13 mouse cellular contexts compared by ENCODE assay signal in genomic region chr11:88516596-88517485, GRCm38 (mm10).
DNase-seq lines count a peak whose midpoint lies in the region; ATAC-seq and TF ChIP-seq lines count a peak whose summit lies in the region.
"Had no signal": no experiment of that assay in that cellular context is flagged by ENCODE, and none has a peak within 500 bp of the region (broad histone marks: within the 10 kb centered on the region; RNA-seq: fewer than 3 reads in every experiment).

No protein-coding gene starts in this region.

- H3K36me3 ChIP-seq in embryonic facial prominence, embryonic 13.5 days: 0 out of 2 replicates have a peak, but pooled peaks cover 3% of the 10 kb centered on the region
- peaks cover 48% of the 10 kb centered on the region for H3K36me3 ChIP-seq in embryonic facial prominence, embryonic 10.5 days (replicated peaks)
- H3K36me3 ChIP-seq in kidney, postnatal 0 days (ENCODE audit: insufficient read depth, low read length): 0 out of 2 replicates have a peak, but pooled peaks cover 3% of the 10 kb centered on the region
- H3K36me3 ChIP-seq in heart, postnatal 0 days (replicated peaks; ENCODE audit: control insufficient read depth, insufficient read depth, low read length): no peaks in the 10 kb centered on the region; the same call in 1 of the 2 replicates
- H3K36me3 ChIP-seq in neural tube, embryonic 14.5 days (ENCODE audit: control insufficient read depth, insufficient read depth, low read length): no peaks in the 10 kb centered on the region

- WGBS in embryonic facial prominence, embryonic 13.5 days: 66% methylated on average over 12 of the region's 12 CpGs
- 73% methylated on average over 12 of the region's 12 CpGs for WGBS in embryonic facial prominence, embryonic 10.5 days
- 57% methylated on average over 12 of the region's 12 CpGs for WGBS in kidney, postnatal 0 days
- 34% methylated on average over 12 of the region's 12 CpGs for WGBS in heart, postnatal 0 days
- 64% methylated on average over 12 of the region's 12 CpGs for WGBS in neural tube, embryonic 14.5 days

- H3K27me3 ChIP-seq in embryonic facial prominence, embryonic 13.5 days: no peaks in the 10 kb centered on the region
- H3K27me3 ChIP-seq in embryonic facial prominence, embryonic 10.5 days (replicated peaks; ENCODE audit: low read depth, poor library complexity, severe bottlenecking): no peaks in the 10 kb centered on the region
- no peaks in the 10 kb centered on the region for H3K27me3 ChIP-seq in kidney, postnatal 0 days (ENCODE audit: insufficient read depth, low read length)
- no peaks in the 10 kb centered on the region for H3K27me3 ChIP-seq in heart, postnatal 0 days (ENCODE audit: control insufficient read depth, insufficient read depth, low read length)
- H3K27me3 ChIP-seq in neural tube, embryonic 14.5 days (ENCODE audit: control insufficient read depth, insufficient read depth, low read length): no peaks in the 10 kb centered on the region
- H3K27me3 ChIP-seq: neural tube, embryonic 12.5 days; Patski had no signal

- no peak for TF ChIP-seq EP300 in heart, postnatal 0 days (IDR thresholded peaks at IDR 0.05; ENCODE audit: low read depth)

- peak overlapping the region; percentile 60; the same call in 1 of the 2 replicates for H3K27ac ChIP-seq in embryonic facial prominence, embryonic 13.5 days
- no peak overlapping the region; the same call in 1 of the 2 replicates for H3K27ac ChIP-seq in embryonic facial prominence, embryonic 10.5 days (replicated peaks)
- H3K27ac ChIP-seq in kidney, postnatal 0 days: peak overlapping the region; percentile 70
- peak overlapping the region; percentile 86 for H3K27ac ChIP-seq in heart, postnatal 0 days (ENCODE audit: low read depth)
- H3K27ac ChIP-seq in neural tube, embryonic 14.5 days (ENCODE audit: low read depth, low read length): peak overlapping the region; percentile 39; the same call in 1 of the 2 replicates
- H3K27ac ChIP-seq: neural tube, embryonic 12.5 days had no signal

- no peak for TF ChIP-seq CTCF in kidney, postnatal 0 days (IDR thresholded peaks at IDR 0.05; ENCODE audit: low read depth)
- no peak for TF ChIP-seq CTCF in heart, postnatal 0 days (IDR thresholded peaks at IDR 0.05; ENCODE audit: low read depth)

- no peak overlapping the region for H3K9ac ChIP-seq in embryonic facial prominence, embryonic 13.5 days
- no peak overlapping the region for H3K9ac ChIP-seq in kidney, postnatal 0 days (ENCODE audit: low read depth, low read length)
- H3K9ac ChIP-seq in heart, postnatal 0 days (replicated peaks; ENCODE audit: low read depth, low read length): 0 out of 2 replicates have a peak overlapping the region, but pooled peaks have one; percentile 36
- no peak overlapping the region for H3K9ac ChIP-seq in neural tube, embryonic 14.5 days (replicated peaks; ENCODE audit: low read depth, low read length)
- H3K9ac ChIP-seq: neural tube, embryonic 12.5 days had no signal

- no peak for DNase-seq in embryonic facial prominence, embryonic 10.5 days (ENCODE audit: low spot score)
- no peak for DNase-seq in kidney, postnatal 0 days (ENCODE audit: low spot score)
- DNase-seq in kidney, adult 8-10 months: no peak
- peak; percentile 76 for DNase-seq in heart, postnatal 0 days (ENCODE audit: low spot score)
- no peak for DNase-seq in cerebellum, postnatal 4 days (ENCODE audit: low spot score in 2 of 2)
- no peak for DNase-seq in cerebellum, adult 18-20 months
- DNase-seq: cerebellum, postnatal 25 days; lung, adult 18-20 months had no signal

- ATAC-seq in embryonic facial prominence, embryonic 13.5 days (ENCODE audit: insufficient number of reproducible peaks, insufficient read depth, low FRiP score, low TSS enrichment, low read depth): no peak
- ATAC-seq in kidney, postnatal 0 days (replicated peaks; ENCODE audit: low FRiP score, low read depth): no peak
- peak; percentile 36; the same call in 1 of the 2 replicates for ATAC-seq in heart, postnatal 0 days (ENCODE audit: insufficient read depth, low read depth)
- ATAC-seq in neural tube, embryonic 14.5 days (ENCODE audit: low read depth): no peak
- ATAC-seq: intestine, postnatal 0 days; Patski had no signal

- H3K4me3 ChIP-seq in embryonic facial prominence, embryonic 13.5 days: no peak overlapping the region
- no peak overlapping the region for H3K4me3 ChIP-seq in embryonic facial prominence, embryonic 10.5 days
- no peak overlapping the region for H3K4me3 ChIP-seq in kidney, postnatal 0 days (replicated peaks; ENCODE audit: low read depth, low read length)
- no peak overlapping the region for H3K4me3 ChIP-seq in heart, postnatal 0 days (ENCODE audit: low read depth, low read length)
- no peak overlapping the region for H3K4me3 ChIP-seq in neural tube, embryonic 14.5 days (ENCODE audit: low read depth, low read length)
- H3K4me3 ChIP-seq: neural tube, embryonic 12.5 days had no signal

- H3K4me1 ChIP-seq in embryonic facial prominence, embryonic 13.5 days: peaks cover 58% of the 10 kb centered on the region
- peaks cover 60% of the 10 kb centered on the region for H3K4me1 ChIP-seq in embryonic facial prominence, embryonic 10.5 days
- H3K4me1 ChIP-seq in kidney, postnatal 0 days (replicated peaks; ENCODE audit: insufficient read depth, low read length): peaks cover 37% of the 10 kb centered on the region
- peaks cover 43% of the 10 kb centered on the region for H3K4me1 ChIP-seq in heart, postnatal 0 days (ENCODE audit: control insufficient read depth, insufficient read depth)
- peaks cover 42% of the 10 kb centered on the region for H3K4me1 ChIP-seq in neural tube, embryonic 14.5 days (ENCODE audit: control insufficient read depth, insufficient read depth, low read length)

- H3K4me2 ChIP-seq in embryonic facial prominence, embryonic 13.5 days: no peak overlapping the region
- H3K4me2 ChIP-seq in kidney, postnatal 0 days (ENCODE audit: low read length): no peak overlapping the region
- H3K4me2 ChIP-seq in heart, postnatal 0 days (ENCODE audit: low read depth, low read length): no peak overlapping the region
- no peak overlapping the region for H3K4me2 ChIP-seq in neural tube, embryonic 14.5 days (ENCODE audit: low read depth, low read length)
- H3K4me2 ChIP-seq: neural tube, embryonic 12.5 days had no signal

- H3K9me3 ChIP-seq in embryonic facial prominence, embryonic 13.5 days: no peaks in the 10 kb centered on the region
- no peaks in the 10 kb centered on the region for H3K9me3 ChIP-seq in embryonic facial prominence, embryonic 10.5 days
- no peaks in the 10 kb centered on the region for H3K9me3 ChIP-seq in kidney, postnatal 0 days (replicated peaks; ENCODE audit: low read length)
- H3K9me3 ChIP-seq in heart, postnatal 0 days (replicated peaks; ENCODE audit: control insufficient read depth, low read length): no peaks in the 10 kb centered on the region
- no peaks in the 10 kb centered on the region for H3K9me3 ChIP-seq in neural tube, embryonic 14.5 days (ENCODE audit: control insufficient read depth, low read length)
- H3K9me3 ChIP-seq: neural tube, embryonic 12.5 days had no signal
